Mouse (Mus musculus) brain, adult 10 weeks (tissue): ENCODE measurements around the gene Cnn2. TPM values are rescaled to one million over a fixed set of nuclear protein-coding genes. Genes with fewer than 3 reads are reported as not detected.

Experiments used
- polyA plus RNA-seq: library from polyadenylated mRNA; stranded (reverse); fragments of 350-450 nt; fragmentation: Illumina TruSeq; extraction: RNeasy Lipid Tissue Mini Kit (QIAGEN cat#74804); gene quantifications from one replicate; pipeline ENCODE4 v1.2.3, GENCODE M21; 2015; ENCODE audit warnings: low read depth, low replicate concordance

Cnn2 gene
- 6.4 TPM for polyA plus RNA-seq

GRCm38 (mm10) chr10:79988506-79989271 is at the start of gene Cnn2:
Gene Cnn2 (plus strand): TSS chr10:79988584.

GRCm38 (mm10) chr10:79959847-79960601 is 28.4 kb upstream of the Cnn2 start, which contains the start of gene Wdr18:
Gene Wdr18 (plus strand): TSS chr10:79960152.

GRCm38 (mm10) chr10:79970415-79971182 is 17.8 kb upstream of the Cnn2 start, which contains the start of gene Grin3b:
Gene Grin3b (plus strand): TSS chr10:79970715.

GRCm38 (mm10) chr10:79984195-79984816 is 4.1 kb upstream of the Cnn2 start, which contains the start of gene Tmem259:
Gene Tmem259 (minus strand): TSS chr10:79984330.

GRCm38 (mm10) chr10:79996272-79997033 is 8.1 kb downstream of the Cnn2 start, which contains the start of gene Abca7:
Gene Abca7 (plus strand): TSS chr10:79996494.

GRCm38 (mm10) chr10:80016511-80016910 is 28.1 kb downstream of the Cnn2 start, which contains the start of gene Arhgap45:
Gene Arhgap45 (plus strand): TSS chr10:80016653.

GRCm38 (mm10) chr10:80039559-80039979 is 51.2 kb downstream of the Cnn2 start, which contains the start of gene Polr2e:
Gene Polr2e (minus strand): TSS chr10:80039795.

Other genes with a start within 250 kb of the Cnn2 start
- gene Polrmt, start 242.0 kb upstream of the Cnn2 start, polyA plus RNA-seq, result 35.3 TPM
- gene Fgf22, start 233.5 kb upstream of the Cnn2 start, polyA plus RNA-seq, result 4.3 TPM
- gene Rnf126, start 221.6 kb upstream of the Cnn2 start, polyA plus RNA-seq, result 69.6 TPM
- gene Fstl3, start 211.3 kb upstream of the Cnn2 start, polyA plus RNA-seq, result 2.0 TPM
- gene Prss57, start 197.6 kb upstream of the Cnn2 start, polyA plus RNA-seq, result 0.85 TPM
- 175 TPM for gene Palm, start 195.0 kb upstream of the Cnn2 start, polyA plus RNA-seq
- not detected for gene Misp, start 167.6 kb upstream of the Cnn2 start, polyA plus RNA-seq
- gene Ptbp1, start 134.2 kb upstream of the Cnn2 start, polyA plus RNA-seq, result 25.7 TPM
- gene Prtn3, start 114.1 kb upstream of the Cnn2 start, polyA plus RNA-seq, result 3.6 TPM
- 49.3 TPM for gene Plppr3, start 114.0 kb upstream of the Cnn2 start, polyA plus RNA-seq
- not detected for gene Elane, start 102.3 kb upstream of the Cnn2 start, polyA plus RNA-seq
- not detected for gene Cfd, start 97.7 kb upstream of the Cnn2 start, polyA plus RNA-seq
- gene Med16, start 79.7 kb upstream of the Cnn2 start, polyA plus RNA-seq, result 32.0 TPM
- not detected for gene Gm26602, start 77.7 kb upstream of the Cnn2 start, polyA plus RNA-seq
- 4.0 TPM for gene Kiss1r, start 71.6 kb upstream of the Cnn2 start, polyA plus RNA-seq
- gene R3hdm4, start 67.4 kb upstream of the Cnn2 start, polyA plus RNA-seq, result 241 TPM
- gene Arid3a, start 61.5 kb upstream of the Cnn2 start, polyA plus RNA-seq, result 2.3 TPM
- 34.3 TPM for gene Wdr18, start 28.4 kb upstream of the Cnn2 start, polyA plus RNA-seq
- gene Grin3b, start 17.9 kb upstream of the Cnn2 start, polyA plus RNA-seq, result not detected
- gene Tmem259, start 4.3 kb upstream of the Cnn2 start, polyA plus RNA-seq, result 89.3 TPM
- 8.2 TPM for gene Abca7, start 7.9 kb downstream of the Cnn2 start, polyA plus RNA-seq
- gene Arhgap45, start 28.1 kb downstream of the Cnn2 start, polyA plus RNA-seq, result 3.5 TPM
- gene Polr2e, start 51.2 kb downstream of the Cnn2 start, polyA plus RNA-seq, result 134 TPM
- gene Gpx4, start 58.6 kb downstream of the Cnn2 start, polyA plus RNA-seq, result 889 TPM
- gene Sbno2, start 117.0 kb downstream of the Cnn2 start, polyA plus RNA-seq, result 11.7 TPM
- gene Stk11, start 127.2 kb downstream of the Cnn2 start, polyA plus RNA-seq, result 71.6 TPM
- 443 TPM for gene Atp5d, start 150.0 kb downstream of the Cnn2 start, polyA plus RNA-seq
- 231 TPM for gene Cbarp, start 152.3 kb downstream of the Cnn2 start, polyA plus RNA-seq
- gene Midn, start 159.7 kb downstream of the Cnn2 start, polyA plus RNA-seq, result 29.1 TPM
- 124 TPM for gene Cirbp, start 177.4 kb downstream of the Cnn2 start, polyA plus RNA-seq
- 10.3 TPM for gene 1600002K03Rik, start 184.4 kb downstream of the Cnn2 start, polyA plus RNA-seq
- 4.6 TPM for gene Efna2, start 190.9 kb downstream of the Cnn2 start, polyA plus RNA-seq
- gene Mum1, start 237.8 kb downstream of the Cnn2 start, polyA plus RNA-seq, result 25.9 TPM